Mouse (Mus musculus): ENCODE data around the gene Cyp2d22.

The Cyp2d22 gene

DNA sequence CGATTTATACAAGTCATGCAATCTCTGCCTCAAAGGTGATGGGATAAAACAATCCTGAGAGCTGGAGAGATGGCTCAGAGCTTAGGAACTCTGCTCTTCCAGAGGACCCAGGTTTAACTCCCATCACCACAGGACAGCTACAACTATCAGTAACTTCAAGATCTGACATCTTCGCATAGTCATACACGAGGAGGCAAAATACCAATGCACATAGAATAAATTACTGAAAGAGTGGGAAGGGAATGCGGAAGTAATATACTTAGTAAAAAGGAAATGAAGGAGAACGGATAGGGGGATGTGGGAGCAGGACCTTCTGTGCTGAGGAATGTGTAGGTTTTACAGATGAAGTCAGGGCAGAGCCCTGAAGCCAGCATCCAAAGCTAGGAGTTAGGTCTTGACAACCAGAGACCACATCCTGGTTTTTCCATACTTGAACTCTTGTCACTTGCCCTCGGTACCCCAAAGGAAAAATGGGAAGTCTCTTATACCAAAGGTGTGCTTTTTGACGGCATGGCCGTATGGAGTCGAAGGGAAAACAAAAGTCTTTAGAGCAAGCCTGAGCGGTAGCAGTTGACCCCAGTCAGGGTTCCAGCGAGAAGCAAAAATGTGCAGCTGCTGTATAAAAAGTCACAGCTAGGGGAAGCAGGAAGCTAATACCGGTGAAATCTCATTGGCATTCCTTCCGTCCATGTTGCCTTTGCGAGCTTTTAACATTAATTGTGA, 33.3 kb downstream of the Cyp2d22 start:
- no peak for DNase-seq (ENCODE audit: low spot score)

DNA sequence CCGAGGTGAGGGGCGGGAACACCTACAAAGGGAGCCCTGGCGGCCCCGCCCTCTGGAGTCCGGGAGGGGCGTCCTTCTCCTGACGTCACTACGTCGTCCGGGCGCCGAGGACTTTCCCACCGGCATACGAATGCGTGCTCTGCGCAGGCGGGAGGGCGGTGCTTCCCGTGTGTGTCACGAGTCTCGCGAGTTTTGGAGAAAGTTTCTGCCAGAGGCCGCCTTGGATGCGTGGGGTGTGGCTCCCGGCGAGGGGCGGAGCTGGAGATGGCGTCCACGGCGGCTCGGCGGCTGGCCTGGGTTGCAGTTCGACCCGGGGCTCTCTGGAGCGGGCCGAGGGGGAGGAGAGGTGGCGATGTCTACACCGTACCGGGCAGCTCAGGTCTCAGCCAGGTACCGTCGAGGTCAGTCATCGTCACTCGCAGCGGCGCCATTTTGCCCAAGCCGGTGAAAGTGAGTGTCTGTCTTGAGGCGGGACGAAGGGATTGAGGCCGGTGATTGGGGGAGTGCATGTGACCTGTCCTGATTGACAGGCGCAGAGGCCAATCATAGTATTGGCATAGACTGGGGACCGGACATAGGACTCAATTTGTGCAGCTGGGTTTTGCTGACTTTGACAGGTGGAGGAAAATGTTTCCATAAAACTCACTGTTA, 34.1 kb downstream of the Cyp2d22 start:
- DNase-seq (ENCODE audit: low spot score): peak; percentile 97

DNA sequence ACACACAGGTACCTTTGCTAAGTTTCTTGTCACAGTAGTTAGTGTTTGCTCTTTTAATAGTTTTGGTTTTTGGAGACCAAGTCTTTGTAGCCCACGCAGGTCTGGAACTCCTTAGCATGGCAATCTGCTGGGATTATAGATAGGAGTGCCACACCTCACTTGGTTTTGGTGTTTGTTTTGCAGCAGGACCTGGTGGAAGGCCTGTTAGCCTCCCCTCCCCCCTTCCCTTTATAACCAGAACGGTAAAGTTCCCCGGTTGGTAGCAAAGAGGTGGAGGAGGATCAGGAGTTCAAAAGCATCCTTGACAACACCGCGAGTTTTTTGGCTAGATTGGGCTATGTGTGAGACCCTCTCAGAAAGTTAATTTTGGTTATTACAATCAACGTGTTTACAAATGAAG, 35.1 kb downstream of the Cyp2d22 start:
- no peak for DNase-seq (ENCODE audit: low spot score)

DNA sequence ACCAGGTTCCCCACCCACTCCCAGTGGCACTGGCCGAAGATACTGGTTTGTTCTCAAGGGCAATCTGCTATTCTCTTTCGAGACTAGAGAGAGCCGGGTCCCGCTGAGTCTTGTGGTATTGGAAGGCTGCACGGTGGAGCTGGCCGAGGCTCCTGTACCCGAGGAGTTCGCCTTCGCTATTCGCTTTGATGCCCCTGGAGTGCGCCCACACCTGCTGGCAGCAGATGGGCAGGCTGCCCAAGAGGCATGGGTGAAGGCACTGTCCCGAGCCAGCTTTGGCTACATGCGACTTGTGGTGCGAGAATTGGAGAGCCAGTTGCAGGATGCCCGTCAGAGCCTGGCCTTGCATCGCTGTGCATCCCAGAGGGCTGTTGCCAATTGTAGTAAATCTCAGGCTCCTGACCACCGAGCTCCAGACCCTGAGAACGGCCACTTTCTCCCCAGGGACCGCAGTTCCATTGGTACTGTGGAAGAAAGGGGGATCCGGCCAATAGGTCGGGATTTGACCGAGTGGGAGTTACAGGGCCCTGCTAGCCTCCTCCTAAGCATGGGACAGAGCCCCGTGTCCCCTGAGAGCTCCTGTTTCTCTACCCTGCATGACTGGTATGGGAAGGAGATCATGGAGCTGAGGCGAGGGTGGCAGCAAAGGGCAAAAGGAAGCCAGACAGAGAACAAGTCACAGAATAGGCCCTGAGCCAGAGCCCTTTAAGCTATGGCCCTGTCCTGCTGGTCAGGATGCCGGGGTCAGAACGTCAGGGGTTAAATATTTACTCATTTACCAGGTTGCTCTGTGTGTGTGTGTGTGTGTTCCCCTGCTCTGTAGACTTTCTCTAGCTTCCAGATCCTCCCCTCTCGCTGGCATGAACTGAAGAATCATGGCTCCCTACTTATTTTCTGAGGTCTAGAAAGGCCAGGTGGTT, 36.4 kb downstream of the Cyp2d22 start:
- DNase-seq (ENCODE audit: low spot score): no peak

DNA sequence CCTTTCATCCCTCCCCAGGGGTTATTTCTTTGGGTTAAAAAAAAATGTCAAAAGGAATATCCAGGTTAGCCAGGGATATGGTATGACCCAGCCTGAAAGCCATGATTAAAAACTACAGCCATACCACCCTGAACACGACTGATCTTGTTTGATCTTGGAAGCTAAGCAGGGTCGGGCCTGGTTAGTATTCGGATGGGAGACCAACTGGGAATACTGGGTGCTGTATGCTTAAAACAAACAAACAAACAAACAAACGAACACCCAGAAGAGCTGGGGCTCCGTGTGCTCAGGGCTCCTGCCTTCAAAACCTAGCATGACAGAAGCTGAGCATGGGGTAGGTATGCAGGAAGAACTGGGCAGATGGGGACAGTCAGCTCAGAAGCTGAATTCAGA, 37.5 kb downstream of the Cyp2d22 start:
- DNase-seq (ENCODE audit: low spot score): no peak

DNA sequence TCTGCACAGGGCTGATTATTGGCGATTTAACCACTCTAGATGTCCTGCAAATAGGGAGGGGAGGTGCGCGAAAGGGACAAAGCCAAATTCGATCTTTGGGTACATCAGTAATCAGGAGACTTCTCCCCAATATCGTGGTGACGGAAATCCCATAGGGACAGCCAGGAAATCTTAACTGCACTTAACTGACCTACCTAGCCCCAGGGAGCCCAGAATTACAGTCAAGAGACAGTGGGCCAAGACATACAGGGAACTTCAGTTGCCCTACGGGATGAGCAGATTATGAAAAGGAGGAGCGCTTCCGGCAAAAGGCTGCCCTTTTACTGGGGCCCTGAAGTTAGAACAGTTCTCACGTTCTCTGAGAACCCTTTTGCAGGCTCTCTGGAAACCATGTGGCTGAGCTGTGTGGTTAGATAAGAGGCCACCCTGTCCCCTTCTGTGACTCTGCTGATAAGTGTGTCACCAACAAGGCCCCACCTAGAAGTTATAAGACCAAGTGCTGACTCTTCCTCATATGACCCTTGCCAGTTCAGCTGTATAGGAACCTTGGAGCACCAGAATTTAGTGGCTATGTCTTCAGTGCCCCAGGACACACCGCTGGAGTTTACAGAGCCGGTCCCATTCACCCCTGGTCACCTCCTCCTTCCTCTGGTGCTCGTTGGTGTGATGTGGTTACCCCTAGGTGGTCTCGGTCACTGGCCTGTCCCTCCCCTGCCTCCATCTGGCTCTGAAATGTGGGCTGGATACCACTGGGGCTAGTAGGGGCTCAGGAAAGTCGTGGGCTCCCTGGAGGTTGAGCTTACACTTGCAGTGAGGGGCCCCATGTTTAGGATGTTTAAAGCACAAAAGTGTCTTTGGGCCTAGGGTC, 38.2 kb downstream of the Cyp2d22 start:
- no peak for DNase-seq (ENCODE audit: low spot score)

DNA sequence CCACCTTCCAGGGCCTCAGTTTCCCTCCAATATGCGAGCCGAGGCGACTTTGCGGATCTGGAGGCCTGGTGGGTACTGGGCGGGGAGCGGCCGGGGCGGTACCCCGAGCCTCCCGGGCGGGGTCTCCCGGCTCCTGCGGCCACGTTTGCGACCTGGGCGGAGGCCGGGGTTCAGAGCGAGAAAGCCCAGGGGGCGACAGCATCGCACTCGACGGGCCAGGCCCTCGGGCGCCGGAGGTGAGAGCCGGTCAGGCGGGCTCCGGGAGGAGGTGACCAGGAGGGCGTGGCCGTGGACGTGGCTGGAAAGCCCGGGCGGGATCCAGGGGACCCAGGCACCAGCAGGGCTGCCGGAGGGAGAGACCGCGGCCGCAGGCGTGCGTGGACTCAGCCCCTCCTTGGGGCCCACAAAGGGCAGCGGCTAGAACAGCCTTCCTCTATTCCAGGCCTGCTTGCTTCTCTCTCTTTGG, 39.0 kb downstream of the Cyp2d22 start:
- DNase-seq (ENCODE audit: low spot score): no peak

DNA sequence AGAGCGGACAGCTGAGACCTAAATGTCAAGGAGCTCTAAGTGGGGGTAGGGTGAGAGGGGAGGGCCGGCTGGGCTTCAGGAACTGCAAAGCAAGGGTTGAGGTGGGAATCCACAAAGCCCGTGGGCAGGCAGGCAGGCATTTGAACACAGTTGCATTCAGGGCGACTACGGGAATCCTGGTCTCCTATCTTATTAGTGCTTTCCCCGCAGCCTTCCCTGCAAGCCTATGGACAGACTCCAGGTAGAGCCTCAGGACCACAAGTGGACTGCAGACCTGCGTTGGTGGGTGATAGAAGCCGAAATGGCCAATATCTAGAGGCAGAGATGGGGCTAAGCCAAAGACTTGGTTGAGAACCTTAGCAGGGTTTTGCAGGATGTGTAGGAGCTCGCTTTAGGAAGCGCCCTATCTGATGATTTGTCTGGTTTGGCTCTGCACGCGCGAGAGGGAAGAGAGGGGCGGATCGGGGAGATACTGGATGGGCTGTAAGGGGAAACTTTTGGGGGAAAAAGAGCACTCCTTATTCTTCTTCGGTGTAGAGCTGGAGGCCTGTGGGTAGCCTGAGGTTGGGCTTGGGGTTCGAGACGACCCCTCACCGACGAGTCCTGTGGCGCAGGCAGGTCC, 39.5 kb downstream of the Cyp2d22 start:
- no peak for DNase-seq (ENCODE audit: low spot score)

DNA sequence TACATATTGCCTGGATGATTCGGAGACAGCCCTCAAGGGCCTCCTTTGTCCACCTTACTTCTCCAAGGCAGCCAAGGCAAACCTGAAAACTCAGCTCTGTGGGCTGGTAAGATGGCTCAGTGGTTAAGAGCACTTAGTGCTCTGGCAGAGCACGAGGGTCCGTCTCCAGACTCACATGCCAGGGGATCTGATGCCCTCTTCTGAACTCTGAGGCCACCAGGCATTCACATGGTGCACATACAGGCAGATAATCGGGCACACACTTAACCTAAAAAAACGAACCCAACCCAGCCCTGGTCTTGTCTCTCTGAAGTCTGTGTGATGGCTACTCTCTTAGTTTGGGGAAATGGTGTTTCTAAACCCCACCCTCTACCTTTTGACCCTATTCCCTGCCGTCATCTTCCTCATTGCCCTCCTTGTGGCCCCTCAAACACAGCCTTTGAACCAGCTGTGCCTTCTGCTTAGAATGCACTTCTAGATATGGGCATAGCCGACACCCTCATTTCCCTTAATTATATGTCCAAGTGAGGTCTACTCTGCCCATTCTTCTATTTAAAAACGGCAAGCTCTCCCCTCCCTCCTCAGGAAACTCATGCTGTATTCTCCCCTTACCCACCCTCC, 40.3 kb downstream of the Cyp2d22 start:
- DNase-seq (ENCODE audit: low spot score): no peak

DNA sequence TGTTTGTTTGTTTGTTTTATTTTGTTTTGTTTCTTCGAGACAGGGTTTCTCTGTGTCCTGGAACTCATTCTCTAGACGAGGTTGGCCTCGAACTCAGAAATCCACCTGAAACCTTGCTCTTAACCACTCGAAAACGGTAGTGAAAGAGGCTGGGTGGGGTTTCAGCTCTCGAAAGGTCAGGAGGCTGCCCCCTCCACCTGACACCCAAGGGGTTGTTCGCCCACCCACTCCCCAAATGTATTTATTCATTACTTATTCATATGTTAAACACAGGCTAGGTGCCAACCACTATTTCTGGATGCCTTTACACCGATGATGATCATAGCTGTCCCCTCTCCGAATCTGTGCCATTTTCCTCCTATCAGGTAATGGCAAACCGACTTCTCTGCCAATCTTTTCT, 40.9 kb downstream of the Cyp2d22 start:
- DNase-seq (ENCODE audit: low spot score): no peak

DNA sequence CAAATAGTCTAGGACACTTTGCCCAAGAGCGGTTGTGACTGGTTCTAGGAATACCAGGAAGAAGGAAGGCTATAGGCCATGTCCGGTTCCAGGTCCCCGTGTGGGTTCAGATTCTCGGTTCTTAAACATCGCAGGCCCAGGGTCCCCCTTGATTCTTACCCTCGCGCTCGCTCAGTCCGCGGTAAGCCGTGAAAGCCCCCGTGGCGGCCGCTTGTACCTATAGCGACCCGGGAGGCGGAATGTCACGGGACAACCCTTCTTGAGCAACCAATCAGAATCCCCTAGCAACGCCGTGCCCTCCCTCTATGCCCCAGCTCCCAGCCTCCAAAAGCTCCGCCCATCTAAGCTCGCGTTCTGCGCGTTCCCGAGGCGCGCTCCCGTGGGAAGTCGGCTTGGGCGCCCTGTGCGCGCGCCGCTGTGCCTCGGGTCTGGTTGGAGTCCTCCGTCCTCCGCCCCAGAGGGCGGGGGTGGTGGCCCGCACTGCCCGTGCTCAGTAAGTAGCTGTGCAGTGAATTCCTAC, 41.4 kb downstream of the Cyp2d22 start, which contains the start of the genes Naga, Pheta2 and Smdt1:
TSS of gene Naga (minus strand) at position 333 of the 520 bp plus-strand sequence.
TSS of gene Pheta2 (plus strand) at position 350 of the 520 bp plus-strand sequence.
TSS of gene Smdt1 (plus strand) at position 367 of the 520 bp plus-strand sequence.
- peak; percentile 89 for DNase-seq (ENCODE audit: low spot score)

DNA sequence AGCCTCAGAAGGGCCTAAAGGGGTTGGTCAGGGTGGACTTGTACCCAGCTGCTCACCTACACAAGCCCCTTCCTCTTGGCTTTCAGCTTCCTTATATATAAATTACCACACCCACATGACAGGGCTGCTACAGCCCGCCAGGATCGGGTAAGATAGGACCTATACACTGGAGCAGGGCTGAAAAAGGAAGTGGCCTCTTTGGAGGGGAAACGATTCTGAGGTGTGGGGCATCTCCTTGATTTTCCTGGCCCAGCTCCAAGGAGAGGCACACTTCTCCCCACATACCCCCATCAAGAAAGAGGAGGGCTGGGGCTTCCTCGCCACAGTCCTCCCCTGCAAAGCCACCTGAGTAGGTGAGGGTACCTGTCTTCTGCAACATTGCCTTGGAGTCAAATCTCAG, 42.2 kb downstream of the Cyp2d22 start:
- no peak for DNase-seq (ENCODE audit: low spot score)

DNA sequence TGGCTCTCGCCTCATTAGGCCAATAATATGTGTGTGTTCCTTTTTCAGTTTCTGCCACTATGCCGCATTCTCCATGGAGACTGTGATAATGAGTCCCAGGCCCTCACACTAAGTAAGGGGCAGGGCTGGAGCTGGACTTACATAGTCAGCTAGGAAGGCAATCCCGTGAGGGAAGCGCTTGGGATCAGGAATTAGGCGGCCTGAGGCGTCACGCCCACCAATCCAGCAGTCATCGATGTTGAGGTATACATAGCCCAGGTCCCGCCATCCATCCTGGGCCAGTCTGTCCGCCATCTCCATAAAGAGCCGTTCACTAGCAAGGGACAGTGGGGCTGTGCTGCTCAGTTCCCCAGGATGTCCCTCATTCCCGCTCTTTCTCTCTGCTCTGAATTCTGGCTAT, 43.4 kb downstream of the Cyp2d22 start:
- DNase-seq (ENCODE audit: low spot score): no peak

DNA sequence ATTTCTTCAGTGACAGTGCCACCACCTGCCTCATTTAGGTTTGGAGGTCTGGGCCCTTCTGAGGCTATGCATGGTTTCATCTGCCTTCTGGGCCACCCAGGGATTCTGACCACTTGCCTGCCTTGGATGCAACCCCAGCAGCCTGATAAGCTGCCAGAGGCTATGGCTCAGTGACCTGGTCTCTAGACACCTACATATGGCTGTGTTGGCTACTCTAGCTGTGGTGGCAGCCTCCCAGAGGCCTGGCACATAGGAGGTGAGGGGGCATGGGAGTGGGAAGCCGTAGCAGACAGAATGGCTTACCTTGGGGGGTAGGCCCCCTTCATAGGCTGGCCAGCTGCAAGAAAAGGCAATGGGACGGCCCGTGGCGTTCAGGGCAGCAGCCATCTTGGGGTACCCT, 44.9 kb downstream of the Cyp2d22 start:
- no peak for DNase-seq (ENCODE audit: low spot score)

DNA sequence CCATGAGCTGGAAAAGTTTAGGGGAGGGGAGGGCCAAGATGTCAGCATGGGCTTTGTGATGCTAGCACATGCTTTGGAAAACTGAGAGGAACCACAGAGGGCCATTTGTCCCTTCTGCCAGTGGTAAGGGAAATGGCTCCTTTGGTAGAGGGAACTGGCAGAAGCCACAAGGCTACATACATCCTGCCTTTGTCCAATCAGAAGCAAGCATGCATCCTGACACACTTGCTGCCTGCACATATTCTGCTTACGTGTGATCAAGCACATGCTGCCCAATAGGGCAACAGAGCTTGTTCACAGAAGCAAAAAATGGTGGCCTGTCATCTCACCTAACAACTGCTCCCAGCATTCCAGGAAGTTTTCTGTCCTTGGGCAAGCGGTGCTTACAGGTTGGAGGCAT, 54.7 kb downstream of the Cyp2d22 start:
- DNase-seq (ENCODE audit: low spot score): no peak

DNA sequence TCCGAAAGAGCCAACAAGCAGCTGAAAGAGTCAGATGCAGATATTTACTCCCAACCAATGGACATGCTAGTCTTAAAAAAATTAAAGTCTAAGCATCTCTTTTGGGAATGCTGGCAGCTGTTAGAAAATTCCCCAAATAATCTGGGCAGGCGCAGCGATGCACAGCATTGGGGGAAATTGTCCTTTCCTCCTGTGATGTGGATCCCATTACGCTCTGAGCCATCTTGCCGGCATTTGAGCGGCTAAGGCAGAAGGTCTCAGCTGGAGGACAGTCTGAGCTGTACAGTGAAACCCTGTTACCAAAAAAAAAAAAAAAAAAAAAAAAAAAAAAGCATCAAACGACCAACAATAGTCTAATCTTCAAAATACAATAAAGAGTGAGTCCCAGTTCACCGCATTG, 57.9 kb downstream of the Cyp2d22 start:
- DNase-seq (ENCODE audit: low spot score): no peak
